Mouse (Mus musculus) fibroblast of lung, adult 2 months (primary cell): ENCODE measurements around the gene Commd9.

Source experiments
- DNase-seq: peaks from one replicate; pipeline ENCODE4 v3.0.0-alpha.2; 2011; ENCODE audit warnings: low read depth

Commd9 gene

GRCm38 (mm10) chr2:101909326-101910080 lies 23.5 kb downstream of the Commd9 start:
- no peak for DNase-seq

GRCm38 (mm10) chr2:101918518-101918917 lies 32.5 kb downstream of the Commd9 start:
- no peak for DNase-seq

- no peak for DNase-seq
Observed at GRCm38 (mm10) chr2:101920136-101920554, 34.1 kb downstream of the Commd9 start.

- no peak for DNase-seq
Observed at GRCm38 (mm10) chr2:101922302-101922701, 36.3 kb downstream of the Commd9 start.

GRCm38 (mm10) chr2:101923181-101923580 lies 37.1 kb downstream of the Commd9 start:
- DNase-seq: peak; percentile 16

GRCm38 (mm10) chr2:101925183-101925582 lies 39.1 kb downstream of the Commd9 start:
- no peak for DNase-seq

- no peak for DNase-seq
Observed at GRCm38 (mm10) chr2:101925591-101926188, 39.6 kb downstream of the Commd9 start.

GRCm38 (mm10) chr2:101932169-101932936 lies 46.3 kb downstream of the Commd9 start:
- no peak for DNase-seq

GRCm38 (mm10) chr2:101933301-101933700 lies 47.3 kb downstream of the Commd9 start:
- DNase-seq: no peak

GRCm38 (mm10) chr2:101935006-101935405 lies 49.0 kb downstream of the Commd9 start:
- DNase-seq: no peak

- no peak for DNase-seq
Observed at GRCm38 (mm10) chr2:101950716-101951520, 64.9 kb downstream of the Commd9 start.
